Mouse (Mus musculus): ENCODE results near the gene Slc5a10.
A peak's percentile ranks its signal among the peaks of the same experiment; 100 is the strongest.

The Slc5a10 gene

GRCm38 (mm10) chr11:61720636-61721035 is at the start of gene Slc5a10:
Gene Slc5a10, minus strand, starts transcription at chr11:61720826.
- peak in 1 of 2 experiments; percentile 48 for DNase-seq

DNA sequence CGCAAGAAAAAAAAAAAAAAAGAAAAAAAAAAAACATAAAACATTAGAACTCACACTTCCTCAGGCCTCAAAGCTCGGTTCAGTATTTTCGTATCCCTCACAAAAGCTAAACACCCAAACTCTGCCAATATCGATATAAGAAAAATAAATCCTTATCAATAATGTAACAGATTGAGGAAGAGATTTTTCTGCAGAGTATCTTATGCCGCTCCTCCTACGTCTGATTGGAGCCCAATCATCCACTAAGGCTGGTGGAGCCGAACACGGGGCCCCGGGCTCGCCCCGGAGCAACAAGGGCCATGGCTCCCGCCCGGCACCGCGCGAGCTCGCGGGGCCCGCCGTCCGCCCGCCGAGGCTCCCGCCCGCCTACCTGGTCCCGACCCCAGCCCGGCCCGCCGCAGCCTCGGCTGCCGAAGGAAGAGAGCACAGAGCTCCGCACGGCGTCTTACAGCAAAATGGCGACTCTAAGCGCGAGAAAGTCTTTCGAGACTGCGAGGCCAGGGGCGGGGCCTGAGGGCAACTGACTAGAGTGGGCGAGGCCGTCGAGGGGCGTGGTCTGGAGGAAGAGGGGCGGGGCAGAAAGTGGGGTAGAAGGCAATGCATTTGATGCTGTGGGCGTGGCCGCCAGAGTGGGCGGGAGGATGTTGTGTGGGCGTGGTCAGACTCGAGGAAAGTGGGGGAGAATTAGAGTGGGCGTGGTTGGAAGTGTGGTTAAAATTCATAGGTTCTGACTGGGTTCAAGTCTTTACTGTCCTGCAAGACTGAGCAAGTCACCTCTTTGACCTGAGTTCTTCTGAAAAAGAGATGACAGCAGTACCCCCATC is 41.2 kb upstream of the Slc5a10 start, which contains the start of gene Prpsap2:
Gene Prpsap2 (minus strand): TSS at position 505 of the 824 bp plus-strand sequence.
- peak; percentile 100 for DNase-seq

DNA sequence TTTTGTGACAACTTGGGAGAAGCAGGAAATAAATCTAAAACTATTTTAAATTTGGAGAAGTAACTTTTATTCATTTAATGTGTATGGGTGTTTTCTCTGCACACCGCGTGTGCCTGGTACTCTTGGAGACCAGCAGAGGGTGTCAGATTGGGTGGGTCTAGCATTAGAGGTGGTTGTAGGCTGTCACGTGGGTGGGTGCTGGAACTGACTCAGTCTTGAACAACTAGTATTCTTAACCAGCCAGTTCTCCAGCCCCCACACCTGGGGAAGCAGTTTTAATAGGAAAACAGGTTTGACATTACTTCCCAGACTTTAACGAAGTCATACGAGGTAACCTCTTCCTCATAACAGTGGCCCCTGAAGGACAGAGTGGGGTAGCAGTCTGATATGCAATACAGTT is 39.9 kb upstream of the Slc5a10 start:
- peak; percentile 16 to 37 for DNase-seq

DNA sequence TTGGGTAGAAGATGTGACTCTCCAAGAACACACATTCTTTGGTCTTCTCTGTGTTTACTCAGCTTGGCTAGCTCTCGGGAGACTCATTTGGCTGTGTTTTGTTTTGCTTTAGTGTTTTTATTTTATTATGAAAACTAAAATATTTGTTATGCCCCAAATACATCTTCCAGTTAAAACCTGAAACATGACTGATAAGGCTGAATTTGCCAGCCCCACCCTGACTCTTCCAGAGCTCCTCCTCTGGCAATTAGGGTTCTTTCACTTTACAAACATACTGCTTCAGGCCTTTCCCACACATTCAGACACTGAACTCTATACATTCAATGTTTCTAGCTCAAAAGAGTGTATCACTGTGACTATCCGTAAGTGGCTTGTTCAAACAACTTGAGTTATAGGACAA is 36.5 kb upstream of the Slc5a10 start:
- DNase-seq, result no peak

GRCm38 (mm10) chr11:61751612-61752011 is 31.0 kb upstream of the Slc5a10 start:
- peak; percentile 12 to 22 for DNase-seq

- no peak for DNase-seq
These were observed 26.5 kb upstream of the Slc5a10 start for GRCm38 (mm10) chr11:61747161-61747560.

- DNase-seq, result no peak
These were observed 25.2 kb upstream of the Slc5a10 start for GRCm38 (mm10) chr11:61745781-61746180.

DNA sequence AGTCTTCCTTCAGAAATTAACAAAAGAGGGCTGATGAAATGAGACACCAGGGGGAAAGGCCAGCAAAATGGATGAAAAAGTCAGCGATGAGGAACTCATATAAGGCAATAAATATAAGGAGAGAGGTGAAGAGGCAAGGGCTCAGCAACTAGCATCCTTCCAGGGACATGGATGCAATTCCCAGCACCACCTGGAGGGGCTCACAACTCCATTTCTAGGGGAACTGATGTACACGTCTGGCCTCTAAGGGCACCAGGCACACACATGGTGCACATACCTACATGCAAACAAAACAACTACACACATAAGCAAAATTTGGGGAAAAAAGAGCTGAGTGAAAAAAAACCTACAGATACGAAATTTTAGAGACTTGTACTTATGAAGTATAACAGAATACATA is 23.8 kb upstream of the Slc5a10 start:
- peak in 1 of 2 experiments; percentile 15 for DNase-seq

GRCm38 (mm10) chr11:61743768-61744167 is 23.1 kb upstream of the Slc5a10 start:
- no peak for DNase-seq

- DNase-seq, result no peak
These were observed 19.9 kb upstream of the Slc5a10 start for GRCm38 (mm10) chr11:61740500-61740899.

DNA sequence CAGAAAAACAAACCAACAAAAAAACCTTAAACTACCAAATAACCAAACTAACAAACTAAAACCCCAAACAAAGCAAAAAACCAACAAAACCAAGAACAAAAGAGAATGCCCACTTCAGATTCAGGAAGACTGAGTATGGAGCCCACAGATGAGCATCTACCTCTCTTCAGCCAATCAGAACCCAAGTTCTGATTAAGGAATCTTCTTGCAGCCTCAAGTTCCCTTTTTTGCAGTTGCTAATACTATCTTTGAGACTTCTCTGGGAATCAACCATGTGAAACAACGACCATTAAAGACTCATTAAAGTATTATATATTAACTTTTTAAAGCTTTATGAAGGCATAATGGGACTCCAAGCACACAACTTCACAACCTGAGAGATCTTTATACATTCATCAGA is 16.7 kb upstream of the Slc5a10 start:
- DNase-seq, result no peak

DNA sequence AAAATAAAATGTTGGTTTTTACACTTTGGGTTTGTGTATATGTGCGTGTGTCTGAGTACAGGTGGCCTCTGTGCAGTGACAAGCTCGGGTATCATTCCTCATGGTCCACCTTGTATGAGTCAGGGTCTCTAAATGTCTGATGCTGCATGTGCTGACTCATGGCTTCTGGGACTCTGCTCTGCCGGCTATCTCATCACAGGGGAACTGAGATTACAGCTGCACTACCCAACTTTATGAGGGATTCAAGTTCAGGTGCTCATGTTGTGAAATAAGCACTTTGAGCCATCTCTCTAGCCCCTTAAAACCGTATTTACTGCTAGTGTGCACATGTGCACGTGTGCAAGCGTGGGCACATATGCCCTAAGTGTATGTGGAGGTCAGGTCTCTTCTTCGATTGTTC is 12.0 kb upstream of the Slc5a10 start:
- no peak for DNase-seq

DNA sequence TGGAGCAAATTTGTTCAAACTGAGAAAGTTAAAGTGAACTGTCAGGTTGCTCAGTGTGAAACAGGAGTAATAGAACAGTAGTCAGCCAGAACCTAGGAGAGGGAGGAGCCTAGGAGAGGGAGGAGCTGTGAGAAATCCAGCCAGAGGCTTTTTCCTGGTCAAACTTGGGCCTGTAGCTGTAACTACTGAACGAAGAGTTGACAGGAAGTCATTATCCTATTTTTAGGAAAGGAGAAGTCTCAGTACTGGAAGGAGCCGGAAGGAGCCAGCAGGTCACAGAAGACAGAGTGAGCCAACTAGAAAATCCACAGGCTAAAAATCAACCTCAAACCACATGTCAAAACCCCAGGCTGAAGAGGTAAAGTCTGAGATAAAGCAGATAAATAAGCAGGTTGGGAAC is 7.4 kb upstream of the Slc5a10 start:
- peak in 1 of 2 experiments; percentile 40 for DNase-seq

DNA sequence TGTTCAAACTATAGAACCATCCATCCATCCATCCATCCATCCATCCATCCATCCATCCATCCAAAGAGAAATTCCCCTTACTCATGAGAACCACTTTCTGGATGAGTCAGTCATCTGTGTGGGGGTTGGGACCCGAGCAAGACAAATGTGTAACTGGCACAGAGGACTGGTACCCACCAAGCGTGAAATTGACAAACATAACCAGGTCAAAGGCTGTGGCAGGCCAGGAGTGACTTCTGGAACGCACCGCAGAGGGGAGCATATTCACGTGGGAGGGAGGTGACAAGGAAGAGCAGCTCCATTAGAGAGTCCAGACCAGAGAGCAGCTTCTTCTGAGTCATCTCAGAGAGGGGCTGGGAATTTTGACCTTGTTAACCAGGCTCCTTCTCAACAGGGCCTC is 1.5 kb upstream of the Slc5a10 start:
- peak; percentile 38 to 64 for DNase-seq

GRCm38 (mm10) chr11:61719826-61720225 is 800 bp downstream of the Slc5a10 start:
- peak in 1 of 2 experiments; percentile 45 for DNase-seq

GRCm38 (mm10) chr11:61719387-61719786 is 1.2 kb downstream of the Slc5a10 start:
- peak in 1 of 2 experiments; percentile 44 for DNase-seq

- DNase-seq, result peak in 1 of 2 experiments; percentile 3
These were observed 2.6 kb downstream of the Slc5a10 start for GRCm38 (mm10) chr11:61717990-61718389.

DNA sequence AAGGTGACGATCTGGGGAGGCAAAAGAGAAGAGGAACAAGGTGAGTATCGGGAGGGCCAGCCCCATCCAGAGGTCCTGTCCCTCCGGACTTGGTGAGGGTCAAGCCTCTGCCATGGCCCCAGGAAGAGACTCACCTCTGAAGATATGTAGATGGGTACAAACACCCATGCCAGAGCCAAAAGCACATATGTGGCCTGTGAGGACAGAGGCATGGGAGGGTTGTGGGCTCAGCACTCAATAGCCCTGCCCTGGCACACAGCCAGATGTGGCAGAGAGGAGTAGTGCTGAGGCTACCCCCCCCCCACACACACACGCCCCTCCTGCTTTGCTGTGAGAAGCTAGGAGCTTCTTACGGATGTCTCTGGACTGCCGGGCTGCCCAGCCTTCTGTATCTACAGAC is 5.5 kb downstream of the Slc5a10 start:
- DNase-seq, result no peak

GRCm38 (mm10) chr11:61714346-61715117 is 6.1 kb downstream of the Slc5a10 start:
- peak; percentile 64 to 79 for DNase-seq

- no peak for DNase-seq
These were observed 7.3 kb downstream of the Slc5a10 start for GRCm38 (mm10) chr11:61713157-61713855.

DNA sequence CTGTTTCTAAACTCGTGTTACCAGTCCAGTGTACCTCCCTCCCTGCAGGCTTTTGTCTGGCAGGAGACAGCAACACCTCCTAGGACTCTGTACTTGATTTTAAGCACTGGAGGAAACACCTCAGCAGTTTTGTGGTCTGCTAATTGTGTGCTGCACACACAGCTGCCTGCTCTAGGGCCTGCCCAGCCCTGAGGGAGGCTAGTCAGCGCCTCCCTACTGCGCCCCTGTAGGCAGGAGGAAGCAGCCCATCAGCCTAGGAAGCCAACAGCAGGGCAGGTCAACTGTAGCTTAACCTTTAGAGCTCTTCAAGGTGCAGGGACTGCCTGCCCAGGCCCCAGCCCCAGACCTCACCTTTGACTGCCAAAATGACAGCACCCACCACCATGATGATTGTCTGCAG is 11.7 kb downstream of the Slc5a10 start:
- DNase-seq, result no peak

DNA sequence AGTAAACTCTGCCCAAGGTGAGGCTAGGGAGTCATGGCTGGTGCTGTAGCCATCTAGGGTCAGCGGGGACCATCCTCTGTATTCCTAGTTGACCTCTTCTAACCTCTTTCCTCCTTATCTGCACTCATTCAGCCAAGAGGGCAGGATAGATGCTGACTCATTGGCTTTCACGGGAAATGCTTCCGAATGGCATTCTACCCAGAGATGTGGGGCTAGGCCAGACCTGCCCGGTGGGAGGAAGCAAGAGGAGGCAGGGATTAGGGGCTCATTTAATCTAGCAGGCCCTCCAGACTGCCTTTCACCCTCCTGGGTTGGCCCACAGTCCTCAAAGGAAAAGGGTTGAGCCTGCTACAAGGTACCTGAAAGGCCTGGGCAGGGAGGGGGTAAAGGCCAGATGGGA is 14.4 kb downstream of the Slc5a10 start:
- DNase-seq, result no peak

GRCm38 (mm10) chr11:61705581-61705980 is 15.0 kb downstream of the Slc5a10 start:
- no peak for DNase-seq
